Mouse (Mus musculus) bone marrow macrophage, adult 2 months (primary cell): ENCODE measurements around the gene Fam19a2. TPM values are rescaled to one million over a fixed set of nuclear protein-coding genes. Genes with fewer than 3 reads are reported as not detected.

Source experiments
- H3K27ac ChIP-seq: 2 replicates; pipeline ENCODE4 v1.5.1; 2012; ENCODE audit warnings: low read depth, low read length; ENCODE audit not compliant: insufficient read depth
- H3K4me1 ChIP-seq: 2 replicates; pipeline ENCODE4 v1.6.1; 2012; ENCODE audit warnings: low read length; ENCODE audit not compliant: control insufficient read depth, insufficient read depth
- H3K4me3 ChIP-seq: 2 replicates; pipeline ENCODE4 v1.5.1; 2012; ENCODE audit warnings: mild to moderate bottlenecking, low read length, moderate library complexity; ENCODE audit not compliant: insufficient read depth
- CTCF ChIP-seq: IDR thresholded peaks from 2 replicates; pipeline ENCODE4 v1.5.1; 2012; ENCODE audit warnings: low read depth, mild to moderate bottlenecking, low read length, moderate library complexity
- POLR2A ChIP-seq: IDR thresholded peaks from 2 replicates; pipeline ENCODE4 v1.6.1; 2012; ENCODE audit warnings: mild to moderate bottlenecking, low read depth, low read length, borderline replicate concordance
- polyA plus RNA-seq: library from polyadenylated mRNA; stranded (reverse); fragments of >200 nt; gene quantifications from 2 replicates; pipeline ENCODE4 v1.2.4, GENCODE M21; 2012; ENCODE audit not compliant: missing spikeins, insufficient read depth, insufficient read length

Gene Fam19a2
- polyA plus RNA-seq: not detected in 2 replicates

DNA sequence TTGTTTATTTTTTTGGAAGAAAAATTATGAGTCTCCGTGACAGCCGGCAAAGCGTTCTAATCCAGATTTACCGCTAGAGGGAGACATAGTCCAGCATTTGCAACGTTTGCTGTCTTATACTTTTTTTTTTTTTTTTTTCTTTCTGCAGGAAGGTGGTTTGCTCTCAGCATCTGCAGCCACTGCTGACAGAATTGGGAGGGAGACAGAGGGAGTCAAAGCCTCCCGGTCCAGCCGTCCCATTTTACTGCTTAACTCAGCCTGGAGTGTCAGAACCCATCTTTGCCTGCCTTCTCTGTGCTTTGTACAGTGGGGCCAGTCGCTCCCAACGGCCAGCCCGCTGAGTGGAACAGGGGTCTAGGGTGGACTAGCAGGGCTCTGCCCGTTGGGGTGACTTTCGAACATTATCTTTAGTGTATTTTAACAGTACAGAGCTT, at the start of gene Fam19a2:
Gene Fam19a2, plus strand, starts transcription at position 121 of the 434 bp plus-strand sequence.
- no peak for TF ChIP-seq POLR2A
- TF ChIP-seq CTCF: no peak
- H3K4me1 ChIP-seq: no peaks in the 10 kb centered on the region
- no peak within 1 kb of the TSS for H3K27ac ChIP-seq
- H3K4me3 ChIP-seq: no peak within 1 kb of the TSS

DNA sequence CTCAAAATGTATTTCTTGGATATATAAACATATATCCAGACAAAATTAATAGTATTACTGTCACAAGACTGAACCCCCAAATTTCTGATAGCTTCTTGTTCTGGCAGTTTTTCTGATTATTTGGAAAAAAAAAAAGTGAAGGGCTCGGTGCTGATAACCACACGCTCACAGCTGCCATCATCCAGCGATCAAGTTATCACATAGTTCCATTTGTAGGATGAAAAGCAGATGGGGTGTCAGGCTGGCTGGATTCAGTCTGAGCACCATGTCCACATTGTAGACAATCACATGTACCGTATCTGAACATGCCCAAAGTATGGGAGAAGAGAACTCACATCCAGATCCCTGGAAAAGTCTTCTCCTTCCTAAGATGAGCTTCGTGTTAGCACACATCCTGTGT, 41.0 kb upstream of the Fam19a2 start:
- Histone ChIP-seq H3K4me1 (no peaks in the 10 kb centered on the region), H3K4me3 (no peak overlapping the region), H3K27ac (no peak overlapping the region)
- TF ChIP-seq CTCF: no peak
- no peak for TF ChIP-seq POLR2A

DNA sequence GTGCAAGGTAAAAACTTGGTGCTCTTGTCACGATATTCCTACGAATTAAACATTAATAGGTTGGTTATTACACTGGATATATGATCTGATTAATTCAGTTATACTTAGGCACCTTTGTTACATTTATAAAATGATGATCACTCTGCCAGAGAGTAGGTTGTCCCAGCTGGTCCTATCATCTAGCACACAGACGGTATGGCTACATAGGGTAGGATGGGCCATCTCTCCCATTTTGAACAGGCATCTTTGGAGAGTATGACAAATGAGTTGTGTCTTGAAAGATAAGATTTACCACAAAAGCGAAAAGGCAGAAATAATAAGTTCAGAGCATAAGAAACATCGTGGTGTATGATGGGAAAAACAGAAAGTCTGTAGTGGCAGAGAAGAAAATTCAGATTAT, 34.4 kb upstream of the Fam19a2 start:
- Histone ChIP-seq H3K4me1 (no peaks in the 10 kb centered on the region), H3K27ac (no peak overlapping the region), H3K4me3 (no peak overlapping the region)
- TF ChIP-seq CTCF (no peak), POLR2A (no peak)

DNA sequence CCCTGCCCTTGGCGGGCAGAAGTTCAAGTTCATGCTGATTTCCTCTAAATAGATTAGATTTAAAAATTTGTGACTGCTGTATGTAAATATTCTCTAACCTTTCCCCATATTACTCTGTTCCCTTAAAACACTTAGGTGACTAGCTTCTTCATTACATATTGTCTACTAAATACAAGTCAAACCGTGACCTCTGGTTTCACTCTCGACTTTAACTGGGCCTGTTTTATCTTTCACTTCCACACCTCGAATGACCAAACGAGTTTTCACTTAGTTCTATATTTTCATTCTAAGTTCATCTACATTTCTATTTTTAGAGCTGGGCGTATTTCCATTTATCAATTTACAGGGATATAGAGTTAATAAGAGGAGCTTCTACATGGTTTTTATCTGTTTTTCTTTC, 15.7 kb upstream of the Fam19a2 start:
- Histone ChIP-seq H3K27ac (no peak overlapping the region), H3K4me3 (no peak overlapping the region), H3K4me1 (no peaks in the 10 kb centered on the region)
- TF ChIP-seq POLR2A (no peak), CTCF (no peak)

DNA sequence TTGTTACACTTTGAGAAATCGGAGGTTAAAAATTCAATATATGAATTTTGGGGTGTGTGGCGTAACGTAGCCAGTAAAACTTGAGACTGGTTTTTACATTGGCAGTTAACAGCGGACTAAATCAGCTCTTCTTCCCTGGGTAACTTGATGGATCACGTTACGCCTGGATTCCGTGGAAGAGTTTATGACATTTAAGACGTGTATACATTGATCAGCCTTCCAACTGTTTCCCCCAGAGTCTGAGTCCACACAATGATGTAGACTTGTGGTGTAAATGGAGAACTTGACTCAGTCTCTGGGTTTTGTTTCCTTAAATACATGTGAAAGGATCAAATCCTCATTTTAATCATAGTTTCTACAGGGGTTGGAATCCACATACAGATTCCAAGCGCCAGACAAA, 11.9 kb upstream of the Fam19a2 start:
- TF ChIP-seq POLR2A (no peak), CTCF (no peak)
- no peaks in the 10 kb centered on the region for H3K4me1 ChIP-seq
- no peak overlapping the region for H3K27ac ChIP-seq
- H3K4me3 ChIP-seq: no peak overlapping the region

DNA sequence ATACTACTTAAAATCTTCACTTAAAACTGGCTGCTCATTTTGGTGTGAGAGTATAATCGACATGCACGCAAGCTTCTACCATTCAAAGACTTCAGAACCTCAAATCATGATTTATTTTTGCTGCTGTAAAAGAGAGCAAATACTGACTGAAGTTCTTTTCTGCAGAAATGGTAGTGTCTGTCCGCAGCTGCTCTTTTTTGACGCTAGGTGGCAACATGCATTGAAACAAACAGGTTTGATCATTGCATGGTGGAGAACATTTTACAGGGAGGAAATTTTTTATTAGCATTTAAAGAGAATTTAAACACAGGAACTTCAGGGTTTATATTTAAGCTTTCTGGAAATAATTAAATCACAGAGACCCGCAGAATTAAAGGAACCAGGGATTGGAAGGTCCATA, 9.5 kb upstream of the Fam19a2 start:
- TF ChIP-seq CTCF (no peak), POLR2A (no peak)
- no peaks in the 10 kb centered on the region for H3K4me1 ChIP-seq
- no peak overlapping the region for H3K27ac ChIP-seq
- no peak overlapping the region for H3K4me3 ChIP-seq

DNA sequence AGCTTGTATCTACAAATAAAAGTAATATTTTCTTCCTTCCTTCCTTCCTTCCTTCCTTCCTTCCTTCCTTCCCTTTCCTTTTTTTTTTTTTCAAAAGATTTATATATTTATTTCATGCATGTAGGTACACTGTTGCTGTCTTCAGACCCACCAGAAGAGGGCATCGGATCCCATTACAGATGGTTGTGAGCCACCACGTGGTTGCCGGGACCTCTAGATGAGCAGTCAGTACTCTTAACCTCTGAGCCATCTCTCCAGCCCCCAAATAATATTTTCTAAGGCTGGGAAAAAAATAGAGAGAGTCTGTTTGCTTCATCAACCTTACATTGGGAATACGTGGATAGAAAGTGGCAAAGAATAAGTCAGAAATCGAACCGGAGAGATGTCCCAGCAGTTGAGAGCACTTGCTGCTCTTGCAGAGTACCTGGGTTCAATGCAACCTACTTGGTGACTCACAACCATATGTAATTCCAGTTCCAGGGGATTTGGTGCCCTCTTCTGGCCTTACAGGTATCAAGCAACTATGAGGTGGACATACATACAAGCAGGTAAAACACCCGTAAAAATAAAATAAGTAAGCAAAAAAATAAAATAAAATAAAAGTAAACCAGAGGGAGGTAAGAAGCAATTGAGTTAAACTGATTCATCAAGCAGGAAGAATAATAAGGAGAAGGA, 8.0 kb upstream of the Fam19a2 start:
- Histone ChIP-seq H3K4me3 (no peak overlapping the region), H3K27ac (no peak overlapping the region), H3K4me1 (no peaks in the 10 kb centered on the region)
- TF ChIP-seq POLR2A (no peak), CTCF (no peak)

DNA sequence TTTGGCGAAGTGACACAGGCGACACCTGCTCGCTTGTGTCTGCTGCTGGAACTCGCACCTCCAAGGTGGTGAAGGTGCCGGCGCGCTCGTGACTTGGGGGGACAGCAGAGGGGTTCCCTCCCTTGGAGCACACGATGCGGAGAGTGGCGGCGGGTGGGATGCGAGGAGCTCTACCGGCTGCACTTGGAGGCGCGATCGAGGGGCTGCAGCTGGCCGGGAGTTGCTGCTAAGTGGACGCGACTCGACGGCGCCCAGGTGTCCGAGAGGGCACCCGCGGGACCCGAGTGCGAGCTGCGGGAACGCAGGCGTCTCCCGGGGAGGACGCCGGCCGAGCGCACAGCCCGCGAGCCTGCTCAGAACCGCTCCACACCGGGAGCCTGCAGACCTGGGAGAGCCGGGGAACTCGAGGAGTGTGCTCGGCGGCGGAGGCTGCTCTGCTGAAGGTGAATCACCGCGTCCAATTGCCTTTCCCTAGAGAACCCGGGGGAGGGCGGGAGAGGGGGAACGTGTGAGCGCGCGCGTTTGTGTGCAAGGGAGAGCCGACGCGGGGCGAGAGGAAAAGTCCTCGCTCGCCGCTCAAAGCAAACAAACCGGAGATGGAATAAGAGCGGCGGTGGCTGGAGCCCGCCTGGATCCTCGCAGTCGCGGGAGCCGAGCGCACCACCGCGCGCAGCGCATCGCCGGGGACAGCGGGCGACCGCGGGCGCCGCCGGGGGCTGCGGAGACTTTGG, 830 bp downstream of the Fam19a2 start:
- no peak for TF ChIP-seq POLR2A
- TF ChIP-seq CTCF: no peak
- H3K4me1 ChIP-seq: no peaks in the 10 kb centered on the region
- no peak overlapping the region for H3K4me3 ChIP-seq

DNA sequence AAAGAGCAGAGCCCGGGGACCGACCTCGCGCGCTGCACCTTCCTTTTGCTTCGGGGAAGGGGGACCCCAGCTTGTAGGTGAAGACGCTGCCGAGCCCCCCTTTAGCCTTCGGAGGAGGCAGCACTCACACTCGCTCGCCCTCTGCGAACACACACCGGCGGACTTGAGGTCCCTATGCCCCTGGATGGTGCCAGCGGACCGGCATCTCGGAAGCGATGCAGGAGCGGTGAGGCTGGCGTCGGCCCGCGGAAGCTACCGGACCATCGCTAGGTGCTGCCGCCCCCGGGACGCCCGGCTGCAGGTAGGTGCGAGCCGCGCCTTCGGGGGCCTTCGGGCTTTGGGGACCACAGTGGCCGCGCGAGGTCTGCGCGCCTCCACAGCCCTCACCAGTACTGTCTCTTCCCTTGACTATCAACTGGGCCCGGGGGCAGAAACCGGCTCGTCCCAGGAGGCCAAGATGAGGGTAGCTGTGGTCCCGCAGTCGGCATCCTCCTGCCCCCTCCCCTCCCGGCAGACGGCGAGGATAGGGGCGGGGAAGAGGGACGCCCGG, 1.5 kb downstream of the Fam19a2 start:
- Histone ChIP-seq H3K4me3 (no peak overlapping the region), H3K27ac (no peak overlapping the region), H3K4me1 (no peaks in the 10 kb centered on the region)
- no peak for TF ChIP-seq POLR2A
- no peak for TF ChIP-seq CTCF

More for the DNA sequence above, 830 bp downstream of the Fam19a2 start:
- H3K27ac ChIP-seq: no peak overlapping the region

DNA sequence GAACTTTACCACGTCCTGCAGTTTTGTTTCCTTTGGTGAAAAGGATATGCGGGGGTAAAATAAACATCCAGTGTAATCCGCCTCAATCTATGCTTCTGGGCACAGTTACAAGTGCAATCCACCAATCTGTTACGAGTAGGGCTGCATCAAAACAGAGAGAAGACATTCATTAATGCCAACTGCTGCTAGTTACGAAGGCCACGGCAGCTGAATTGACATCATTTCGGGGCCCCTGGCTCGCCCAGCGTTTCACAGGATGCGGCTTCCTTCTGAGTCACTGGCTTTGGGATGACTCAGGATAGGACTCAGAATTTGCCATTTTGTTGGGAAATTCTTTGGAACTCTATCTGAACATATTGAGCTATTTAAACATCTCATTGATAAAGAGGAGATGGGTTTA, 4.8 kb downstream of the Fam19a2 start:
- no peak overlapping the region for H3K4me3 ChIP-seq
- H3K27ac ChIP-seq: no peak overlapping the region
- no peaks in the 10 kb centered on the region for H3K4me1 ChIP-seq
- TF ChIP-seq CTCF (no peak), POLR2A (no peak)
